Mouse (Mus musculus) embryonic facial prominence, embryonic 11.5 days (tissue): ENCODE results near the gene Cc2d1a. TPM values are rescaled to one million over a fixed set of nuclear protein-coding genes. Genes with fewer than 3 reads are reported as not detected.

ENCODE experiments used
- ATAC-seq: fragments of 200-750 bp; cut with Nextera tagmentation; replicated peaks from 2 replicates; pipeline ENCODE4 v1.8.0; 2017; ENCODE audit warnings: low read depth; ENCODE audit not compliant: insufficient number of reproducible peaks, low FRiP score, low TSS enrichment
- DNase-seq: peaks from one replicate; pipeline ENCODE4 v3.0.0-alpha.2; 2015; ENCODE audit warnings: low spot score
- H3K27ac ChIP-seq: fragments of 300-500 bp; sonication (generic); replicated peaks from 2 replicates; pipeline ENCODE4 v1.5.1; 2014; ENCODE audit warnings: mild to moderate bottlenecking, low read depth, low read length, control low read depth
- H3K27me3 ChIP-seq: fragments of 300-500 bp; sonication (generic); 2 replicates; pipeline ENCODE4 v1.6.1; 2014; ENCODE audit warnings: mild to moderate bottlenecking, low read length, moderate library complexity, mixed read lengths; ENCODE audit not compliant: control insufficient read depth, insufficient read depth
- H3K36me3 ChIP-seq: fragments of 300-500 bp; sonication (generic); replicated peaks from 2 replicates; pipeline ENCODE4 v1.6.1; 2014; ENCODE audit warnings: low read depth, mild to moderate bottlenecking, low read length, moderate library complexity, mixed read lengths; ENCODE audit not compliant: control insufficient read depth, insufficient read depth
- H3K4me1 ChIP-seq: fragments of 300-500 bp; sonication (generic); 2 replicates; pipeline ENCODE4 v1.6.1; 2014; ENCODE audit warnings: low read length, mixed read lengths; ENCODE audit not compliant: control insufficient read depth, insufficient read depth
- H3K4me2 ChIP-seq: fragments of 300-500 bp; sonication (generic); 2 replicates; pipeline ENCODE4 v1.6.1; 2014; ENCODE audit warnings: low read depth, mild to moderate bottlenecking, control low read depth, low read length, moderate library complexity
- H3K4me3 ChIP-seq: fragments of 300-500 bp; sonication (generic); 2 replicates; pipeline ENCODE4 v1.5.1; 2014; ENCODE audit warnings: low read depth, low read length, control low read depth
- H3K9ac ChIP-seq: fragments of 300-500 bp; sonication (generic); replicated peaks from 2 replicates; pipeline ENCODE4 v1.6.1; 2014; ENCODE audit warnings: mild to moderate bottlenecking, control low read depth, low read length
- H3K9me3 ChIP-seq: fragments of 300-500 bp; sonication (generic); replicated peaks from 2 replicates; pipeline ENCODE4 v1.6.1; 2016; ENCODE audit warnings: mild to moderate bottlenecking, low read length, inconsistent platforms, mixed read lengths; ENCODE audit not compliant: control insufficient read depth
- WGBS: fragments of 180-500 bp; shearing (Covaris S2); extraction: QIAGEN DNeasy Blood & Tissue Kit; methylation state at CpG from one replicate; pipeline ENCODE4 v1.1.7; 2014; 5-methylcytosine and 5-hydroxymethylcytosine counted together
- polyA plus RNA-seq: library from polyadenylated mRNA; unstranded; fragments of >200 nt; fragmentation: Nextera tagmentation; extraction: Ambion mirVana; gene quantifications from 2 replicates; pipeline ENCODE4 v1.2.1, GENCODE M21; 2014

Cc2d1a gene
- polyA plus RNA-seq, 1 experiment from 2014 or later: 9.5 TPM

- Histone ChIP-seq H3K4me2 (no peak overlapping the region), H3K4me3 (no peak overlapping the region), H3K4me1 (peaks cover 5% of the 10 kb centered on the region), H3K36me3 (no peaks in the 10 kb centered on the region), H3K9me3 (no peaks in the 10 kb centered on the region), H3K27me3 (no peaks in the 10 kb centered on the region), H3K9ac (no peak overlapping the region), H3K27ac (no peak overlapping the region)
- WGBS: 92% methylated on average over 7 of the region's 7 CpGs
- no peak for DNase-seq
- no peak for ATAC-seq
These were observed 42.6 kb upstream of the Cc2d1a start for GRCm38 (mm10) chr8:84190191-84190867.

GRCm38 (mm10) chr8:84189603-84190002, 41.9 kb upstream of the Cc2d1a start:
- Histone ChIP-seq H3K4me1 (peaks cover 5% of the 10 kb centered on the region), H3K27me3 (no peaks in the 10 kb centered on the region), H3K4me2 (no peak overlapping the region), H3K4me3 (no peak overlapping the region), H3K27ac (no peak overlapping the region), H3K36me3 (no peaks in the 10 kb centered on the region), H3K9ac (no peak overlapping the region), H3K9me3 (no peaks in the 10 kb centered on the region)
- DNase-seq: no peak
- no peak for ATAC-seq
- WGBS: 40% methylated on average over 4 of the region's 4 CpGs

GRCm38 (mm10) chr8:84188671-84189070, 40.9 kb upstream of the Cc2d1a start:
- WGBS: 81% methylated on average over 10 of the region's 10 CpGs
- H3K9ac ChIP-seq: no peak overlapping the region
- no peak overlapping the region for H3K27ac ChIP-seq
- ATAC-seq (no peak), DNase-seq (no peak)
- peaks cover 5% of the 10 kb centered on the region for H3K4me1 ChIP-seq
- H3K27me3 ChIP-seq: no peaks in the 10 kb centered on the region
- no peaks in the 10 kb centered on the region for H3K36me3 ChIP-seq
- no peaks in the 10 kb centered on the region for H3K9me3 ChIP-seq
- no peak overlapping the region for H3K4me3 ChIP-seq
- H3K4me2 ChIP-seq: no peak overlapping the region

DNA sequence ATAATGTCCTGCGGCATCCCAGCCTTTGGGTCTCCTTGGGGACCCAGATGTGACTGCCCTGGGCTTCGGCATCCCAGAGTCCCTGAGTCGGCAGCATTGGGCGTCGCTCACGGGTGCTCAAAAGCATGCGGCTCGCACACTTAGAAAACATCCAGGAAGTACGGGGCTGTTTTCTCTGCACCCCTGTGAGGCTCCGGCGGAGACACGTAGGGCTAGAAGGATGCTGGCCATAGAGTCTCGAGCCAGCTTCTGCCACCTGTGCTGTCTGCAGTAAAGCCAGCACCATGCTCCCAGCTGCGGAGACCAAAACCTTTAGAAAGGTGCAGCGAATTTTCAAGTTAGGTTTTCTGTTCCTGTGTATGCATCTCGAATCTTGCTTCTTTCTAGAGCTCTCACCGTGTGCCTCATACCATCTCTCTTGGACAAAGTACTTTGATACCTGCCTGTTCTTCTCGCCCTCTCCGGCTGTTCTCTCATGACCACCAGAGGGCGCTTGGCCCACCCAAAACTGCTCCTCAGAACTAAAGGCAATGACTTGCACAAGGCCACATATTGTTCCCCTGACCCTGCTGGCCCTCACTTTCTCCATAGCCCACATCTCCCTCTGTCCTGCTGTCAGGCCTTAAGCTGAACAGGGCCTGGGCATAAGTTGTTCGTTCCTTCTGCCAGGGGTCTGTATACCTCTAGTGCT, 39.5 kb upstream of the Cc2d1a start:
- no peaks in the 10 kb centered on the region for H3K36me3 ChIP-seq
- H3K4me1 ChIP-seq: peaks cover 9% of the 10 kb centered on the region
- H3K27me3 ChIP-seq: no peaks in the 10 kb centered on the region
- H3K4me2 ChIP-seq: peak overlapping the region; percentile 81
- peak overlapping the region; percentile 29 for H3K4me3 ChIP-seq
- H3K9me3 ChIP-seq: no peaks in the 10 kb centered on the region
- ATAC-seq: no peak
- H3K9ac ChIP-seq: peak overlapping the region; percentile 53
- WGBS: 3% methylated on average over 21 of the region's 21 CpGs
- peak; percentile 78 for DNase-seq
- H3K27ac ChIP-seq: 0 out of 2 replicates have a peak overlapping the region, but pooled peaks have one; percentile 47

GRCm38 (mm10) chr8:84186547-84186946, 38.8 kb upstream of the Cc2d1a start:
- peak overlapping the region; percentile 81 for H3K4me2 ChIP-seq
- WGBS: 0% methylated on average over 12 of the region's 12 CpGs
- ATAC-seq (peak; percentile 15; the same call in 1 of the 2 replicates), DNase-seq (peak; percentile 91)
- H3K27ac ChIP-seq: no peak overlapping the region
- peak overlapping the region; percentile 29 for H3K4me3 ChIP-seq
- H3K27me3 ChIP-seq: no peaks in the 10 kb centered on the region
- peaks cover 3% of the 10 kb centered on the region; the same call in 1 of the 2 replicates for H3K4me1 ChIP-seq
- H3K9ac ChIP-seq: peak overlapping the region; percentile 53
- H3K36me3 ChIP-seq: no peaks in the 10 kb centered on the region; the same call in 1 of the 2 replicates
- no peaks in the 10 kb centered on the region for H3K9me3 ChIP-seq

- 88% methylated on average over 7 of the region's 7 CpGs for WGBS
These were observed 37.4 kb upstream of the Cc2d1a start, which contains the start of gene Nanos3 for GRCm38 (mm10) chr8:84185117-84185516. TSS of gene Nanos3 (minus strand) at chr8:84185217.

DNA sequence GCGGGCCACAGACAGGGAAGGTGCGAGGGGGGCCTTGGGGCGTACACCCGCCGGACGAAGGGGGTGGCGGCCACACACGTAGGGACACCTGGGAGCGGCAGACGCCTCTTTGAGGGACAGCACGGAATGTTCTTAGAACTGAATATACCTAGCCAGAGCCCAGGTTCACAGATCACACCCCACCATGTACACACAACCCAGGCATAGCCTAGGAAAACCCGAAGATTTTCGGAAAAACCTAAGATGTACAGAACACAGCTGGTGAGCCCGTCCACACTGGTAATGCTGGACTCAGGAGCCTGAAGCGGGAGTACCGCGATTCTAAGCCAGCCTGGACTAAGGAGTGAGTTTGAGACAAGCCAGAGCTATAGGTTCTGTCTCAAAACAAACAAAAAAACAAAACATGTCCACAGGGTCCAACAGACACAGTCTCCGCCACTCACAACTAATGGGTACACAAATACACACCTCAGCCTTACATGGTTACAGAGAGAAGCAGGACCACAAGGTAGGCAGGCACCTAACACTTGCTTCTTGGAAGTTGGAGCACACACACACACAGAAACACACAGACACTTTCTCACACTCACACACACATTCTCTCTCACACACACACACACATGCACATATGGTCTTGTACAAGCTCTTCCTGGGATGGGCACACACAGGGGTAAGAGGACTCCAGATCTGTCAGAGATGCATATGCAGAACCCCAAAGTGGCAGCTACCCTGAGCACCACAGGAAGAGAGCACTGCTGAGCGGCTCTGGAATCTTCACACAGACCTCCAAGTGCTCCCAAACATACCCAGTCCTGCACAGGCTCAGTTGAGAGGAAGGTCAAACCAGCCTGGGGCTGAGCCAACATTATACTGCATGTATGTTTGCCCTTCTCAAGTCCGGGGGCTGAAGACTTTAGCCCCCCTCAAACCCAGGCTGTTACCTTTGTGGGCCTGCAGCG, 36.6 kb upstream of the Cc2d1a start:
- no peaks in the 10 kb centered on the region for H3K9me3 ChIP-seq
- peak overlapping the region; percentile 83 for H3K4me3 ChIP-seq
- H3K4me2 ChIP-seq: peak overlapping the region; percentile 89
- ATAC-seq: no peak
- DNase-seq: no peak
- no peaks in the 10 kb centered on the region; the same call in 1 of the 2 replicates for H3K36me3 ChIP-seq
- H3K27me3 ChIP-seq: no peaks in the 10 kb centered on the region
- H3K4me1 ChIP-seq: peaks cover 9% of the 10 kb centered on the region
- H3K27ac ChIP-seq: peak overlapping the region; percentile 89
- 16% methylated on average over 21 of the region's 21 CpGs for WGBS
- H3K9ac ChIP-seq: peak overlapping the region; percentile 99

More at GRCm38 (mm10) chr8:84185117-84185516, 37.4 kb upstream of the Cc2d1a start, which contains the start of gene Nanos3:
- H3K9me3 ChIP-seq: no peaks in the 10 kb centered on the region
- peak within 1 kb of the TSS; percentile 99 for H3K9ac ChIP-seq
- H3K4me1 ChIP-seq: peaks cover 9% of the 10 kb centered on the region
- no peak for ATAC-seq
- no peaks in the 10 kb centered on the region; the same call in 1 of the 2 replicates for H3K36me3 ChIP-seq
- no peak for DNase-seq
- peak within 1 kb of the TSS; percentile 89 for H3K4me2 ChIP-seq
- peak within 1 kb of the TSS; percentile 83 for H3K4me3 ChIP-seq
- H3K27ac ChIP-seq: no peak within 1 kb of the TSS; the same call in 1 of the 2 replicates
- no peaks in the 10 kb centered on the region for H3K27me3 ChIP-seq
